13 mouse cellular contexts compared by ENCODE assay signal in genomic region chr4:150605804-150606203, GRCm38 (mm10). TPM values are rescaled to one million over a fixed set of nuclear protein-coding genes. Genes with fewer than 3 reads are reported as not detected.
DNase-seq lines count a peak whose midpoint lies in the region; ATAC-seq lines count a peak whose summit lies in the region.
"Had no signal": no experiment of that assay in that cellular context is flagged by ENCODE, and none has a peak within 500 bp of the region (broad histone marks: within the 10 kb centered on the region; RNA-seq: fewer than 3 reads in every experiment).

No protein-coding gene starts in this region.

- peak overlapping the region; percentile 70 for H3K27ac ChIP-seq in hindbrain, embryonic 11.5 days (ENCODE audit: low read depth, low read length)
- peak overlapping the region; percentile 82 for H3K27ac ChIP-seq in midbrain, embryonic 14.5 days (replicated peaks; ENCODE audit: low read depth, low read length)
- H3K27ac ChIP-seq: liver, embryonic 15.5 days had no signal

- 87% methylated on average over 3 of the region's 3 CpGs for WGBS in hindbrain, embryonic 11.5 days
- 81% methylated on average over 3 of the region's 3 CpGs for WGBS in midbrain, embryonic 14.5 days

- H3K9me3 ChIP-seq in hindbrain, embryonic 11.5 days (ENCODE audit: control insufficient read depth, low read length) = no peaks in the 10 kb centered on the region
- H3K9me3 ChIP-seq in midbrain, embryonic 14.5 days (ENCODE audit: control insufficient read depth, low read length) = no peaks in the 10 kb centered on the region
- H3K9me3 ChIP-seq: liver, embryonic 15.5 days had no signal

- DNase-seq in heart, adult 11 months = peak; percentile 96
- no peak for DNase-seq in heart, postnatal 25 days (ENCODE audit: low spot score)
- DNase-seq in brain, adult 2 months (ENCODE audit: low read depth, low spot score) = peak; percentile 53
- DNase-seq in hindbrain, embryonic 11.5 days (ENCODE audit: low spot score) = peak; percentile 26
- no peak for DNase-seq in midbrain, embryonic 14.5 days
- no peak for DNase-seq in adrenal gland, adult (ENCODE audit: inconsistent age in 2 of 2, low spot score in 1 of 2)
- DNase-seq in thymus, postnatal 0 days (ENCODE audit: low spot score) = no peak
- no peak for DNase-seq in heart, postnatal 36 days
- DNase-seq: adrenal gland, postnatal 25 days; cerebellum, postnatal 25 days; heart, postnatal 14 days had no signal

- no peak overlapping the region for H3K9ac ChIP-seq in hindbrain, embryonic 11.5 days (ENCODE audit: low read depth, low read length)
- 0 out of 2 replicates have a peak overlapping the region, but pooled peaks have one; percentile 16 for H3K9ac ChIP-seq in midbrain, embryonic 14.5 days (replicated peaks; ENCODE audit: low read length)
- H3K9ac ChIP-seq: liver, embryonic 15.5 days had no signal

- no peak overlapping the region for H3K4me3 ChIP-seq in hindbrain, embryonic 11.5 days (ENCODE audit: low read depth, low read length)
- H3K4me3 ChIP-seq in midbrain, embryonic 14.5 days (replicated peaks; ENCODE audit: low read depth, low read length) = no peak overlapping the region
- H3K4me3 ChIP-seq: liver, embryonic 15.5 days had no signal

- intact Hi-C loops in heart, postnatal 25 days (cut with DNase I) = loop anchor here (5.0 kb wide), 1 partner anchor 39 kb away; no protein-coding TSS in a partner anchor
- intact Hi-C loops in heart, postnatal 36 days (cut with DNase I) = loop anchor here (5.0 kb wide), 1 partner anchor 34 kb away; no protein-coding TSS in a partner anchor

- H3K4me2 ChIP-seq in hindbrain, embryonic 11.5 days (replicated peaks; ENCODE audit: low read depth, low read length) = no peak overlapping the region
- no peak overlapping the region for H3K4me2 ChIP-seq in midbrain, embryonic 14.5 days (ENCODE audit: low read length)
- H3K4me2 ChIP-seq: liver, embryonic 15.5 days had no signal

- peaks cover 10% of the 10 kb centered on the region; the same call in 1 of the 2 replicates for H3K4me1 ChIP-seq in hindbrain, embryonic 11.5 days (replicated peaks; ENCODE audit: control insufficient read depth, insufficient read depth, low read length)
- peaks cover 36% of the 10 kb centered on the region for H3K4me1 ChIP-seq in midbrain, embryonic 14.5 days (ENCODE audit: control insufficient read depth, insufficient read depth, low read length)

- 0 out of 2 replicates have a peak, but pooled peaks have one; percentile 15 for ATAC-seq in hindbrain, embryonic 11.5 days (ENCODE audit: low FRiP score)
- ATAC-seq in midbrain, embryonic 14.5 days (ENCODE audit: low FRiP score, low TSS enrichment) = no peak

- no peaks in the 10 kb centered on the region for H3K27me3 ChIP-seq in hindbrain, embryonic 11.5 days (ENCODE audit: control insufficient read depth, insufficient read depth, low read length)
- H3K27me3 ChIP-seq in midbrain, embryonic 14.5 days (ENCODE audit: control insufficient read depth, insufficient read depth, low read length) = no peaks in the 10 kb centered on the region
- H3K27me3 ChIP-seq: liver, embryonic 15.5 days had no signal

- H3K36me3 ChIP-seq in hindbrain, embryonic 11.5 days (ENCODE audit: control insufficient read depth, insufficient read depth, low read length) = no peaks in the 10 kb centered on the region
- H3K36me3 ChIP-seq in midbrain, embryonic 14.5 days (ENCODE audit: control insufficient read depth, insufficient read depth, low read length) = 0 out of 2 replicates have a peak, but pooled peaks cover 2% of the 10 kb centered on the region

RNA-seq across cellular contexts. Expression of gene Slc45a1, which starts 46.2 kb away (rescaled TPM):
- total RNA-seq in heart, postnatal 25 days (2021) = not detected
- polyA plus RNA-seq in hindbrain, embryonic 11.5 days (2014; fragmentation: Nextera tagmentation; extraction: Ambion mirVana) = 5.6 and 7.8 TPM in 2 replicates
- polyA plus RNA-seq in midbrain, embryonic 14.5 days (2014; fragmentation: Nextera tagmentation; extraction: Ambion mirVana) = 28.0 and 29.3 TPM in 2 replicates
- polyA plus RNA-seq in thymus, postnatal 0 days (2015; fragmentation: Nextera tagmentation; extraction: Ambion mirVana) = not detected in 2 replicates
- not detected for total RNA-seq in heart, postnatal 36 days (2021)
- total RNA-seq: heart, postnatal 14 days had no signal
- polyA plus RNA-seq: liver, embryonic 15.5 days; spleen, adult 2 months had no signal

Comparison
In these comparisons a context has a peak if more than half of its experiments do, and no peak if none do; other contexts are left out.
1. DNase-seq: peak in heart, adult 11 months (single experiment), brain, adult 2 months (single experiment) and hindbrain, embryonic 11.5 days (single experiment); none in heart, postnatal 25 days (single experiment), midbrain, embryonic 14.5 days (single experiment), adrenal gland, adult (0 of 2), thymus, postnatal 0 days (single experiment) and heart, postnatal 36 days (0 of 2).